Mouse (Mus musculus): ENCODE data around the gene Mif.
"Not testable (repeated sequence)": the region's sequence is repeated elsewhere in the genome, so short reads cannot be mapped to it uniquely, and the experiment has no call there.

The Mif gene

DNA sequence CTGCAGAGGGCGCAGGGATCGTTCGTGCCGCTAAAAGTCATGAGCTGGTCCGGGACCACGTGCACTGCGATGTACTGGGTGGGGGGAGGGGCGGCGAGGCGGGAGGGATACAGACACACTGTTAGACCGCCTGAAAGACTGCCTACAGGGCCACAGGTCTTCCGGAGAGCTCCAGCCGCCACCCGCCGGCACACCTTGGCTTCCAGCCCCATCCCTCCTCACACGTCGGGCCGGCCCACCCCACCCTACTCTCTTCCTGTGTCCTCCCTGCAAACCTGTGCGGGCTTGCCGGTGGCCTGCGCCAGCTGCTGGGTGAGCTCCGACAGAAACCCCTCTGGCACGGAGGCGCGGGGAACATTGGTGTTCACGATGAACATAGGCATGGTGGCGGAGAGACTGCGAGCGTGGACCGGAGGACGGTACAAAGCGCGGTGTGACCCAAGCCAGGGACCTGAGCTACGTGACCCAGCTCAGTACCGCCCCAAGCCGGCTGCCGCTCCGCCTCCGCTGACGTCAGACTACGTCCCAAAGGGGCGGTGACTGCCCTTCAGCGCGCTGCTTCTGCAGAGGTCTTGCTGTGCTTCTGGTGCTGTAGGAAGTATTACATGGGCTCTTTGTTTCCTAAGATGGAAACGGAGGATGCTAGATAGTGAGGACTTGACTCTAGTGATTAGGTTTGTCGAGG is at the start of gene Mif:
Mif (minus strand) TSS at position 455 of the 685 bp plus-strand sequence.
- DNase-seq: peak; percentile 92

DNA sequence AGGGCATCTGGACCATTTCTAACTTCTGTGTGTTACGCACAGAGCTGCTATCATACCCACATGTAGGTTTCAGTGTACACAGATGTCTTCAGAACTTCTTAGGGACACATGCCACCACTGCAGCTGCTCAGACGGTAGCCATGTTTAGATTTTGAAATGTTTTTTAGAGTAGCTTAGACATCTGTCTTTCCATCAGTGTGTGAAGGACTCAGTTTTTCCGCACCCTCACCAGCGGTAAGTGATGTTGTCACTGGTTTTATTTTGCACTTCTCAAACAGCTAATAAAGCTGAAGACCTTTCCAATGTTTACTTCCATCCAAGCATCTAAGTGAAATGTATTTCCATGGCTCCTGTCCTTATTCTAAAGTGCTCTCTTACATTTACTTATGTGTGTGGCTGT is 46.8 kb upstream of the Mif start:
- DNase-seq: no peak

DNA sequence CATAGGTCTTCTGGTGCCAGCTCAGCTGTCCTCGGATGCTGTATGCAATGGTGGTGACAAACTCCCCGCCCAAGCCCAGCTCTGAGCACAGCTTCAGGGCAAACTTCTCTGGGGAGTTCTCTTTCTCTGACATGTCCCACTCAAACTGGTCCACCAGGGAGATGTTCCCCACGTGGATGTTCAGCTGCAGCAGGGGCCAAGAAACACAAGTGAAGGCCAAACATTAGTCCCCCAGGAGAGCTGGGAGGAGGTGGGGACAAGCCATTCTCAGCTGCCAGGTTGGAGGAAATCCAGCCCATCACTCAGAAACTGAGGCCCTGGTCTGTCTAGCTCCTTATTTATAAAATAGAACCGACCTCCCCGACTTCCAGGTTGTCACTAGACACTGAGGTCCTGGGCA is 44.4 kb upstream of the Mif start:
- no peak for DNase-seq

DNA sequence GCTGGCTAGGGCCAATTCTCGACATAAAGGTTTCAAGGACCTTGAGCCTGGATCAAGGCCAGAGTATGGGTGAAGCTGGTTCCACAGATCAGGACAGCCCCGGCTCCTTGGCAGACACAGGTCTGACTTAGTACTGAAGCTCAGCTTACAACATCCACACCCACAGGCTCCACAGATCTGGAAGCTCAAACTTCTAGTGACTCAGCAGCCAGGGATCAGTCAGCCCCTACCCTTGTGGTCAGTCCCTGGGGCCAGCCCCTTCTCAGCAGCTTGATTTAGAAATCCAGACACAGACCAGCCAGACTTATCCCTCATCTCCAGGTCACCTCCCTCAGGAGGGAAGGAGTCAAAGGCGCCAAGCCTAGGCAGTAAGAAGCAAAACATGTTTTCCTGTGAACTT is 38.8 kb upstream of the Mif start:
- no peak for DNase-seq

DNA sequence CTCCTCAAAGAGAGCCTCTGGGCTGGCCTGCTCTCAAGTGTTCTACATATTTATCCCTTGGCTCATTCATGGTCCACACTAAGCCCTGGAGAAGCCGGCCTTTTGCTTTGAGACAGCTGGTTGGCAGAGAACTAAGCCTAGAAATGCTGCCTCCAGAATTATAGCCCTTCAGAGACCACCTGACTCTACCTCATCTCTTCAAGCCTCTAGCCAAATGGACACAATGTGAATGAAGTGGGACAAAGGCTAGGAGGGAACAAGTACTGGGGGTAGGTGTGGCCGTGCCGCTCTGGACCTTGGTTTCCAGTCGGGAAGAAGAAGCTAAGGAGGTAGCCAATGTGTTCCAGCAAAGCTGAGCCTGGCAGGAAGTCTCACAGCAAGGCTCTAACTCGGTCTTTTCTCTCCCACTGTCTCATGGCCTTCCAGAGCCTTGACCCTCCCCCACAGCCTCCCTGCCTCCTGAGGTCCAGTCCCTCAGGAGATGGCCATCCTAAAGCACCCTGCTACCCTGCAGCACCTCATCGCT is 38.1 kb upstream of the Mif start:
- no peak for DNase-seq

DNA sequence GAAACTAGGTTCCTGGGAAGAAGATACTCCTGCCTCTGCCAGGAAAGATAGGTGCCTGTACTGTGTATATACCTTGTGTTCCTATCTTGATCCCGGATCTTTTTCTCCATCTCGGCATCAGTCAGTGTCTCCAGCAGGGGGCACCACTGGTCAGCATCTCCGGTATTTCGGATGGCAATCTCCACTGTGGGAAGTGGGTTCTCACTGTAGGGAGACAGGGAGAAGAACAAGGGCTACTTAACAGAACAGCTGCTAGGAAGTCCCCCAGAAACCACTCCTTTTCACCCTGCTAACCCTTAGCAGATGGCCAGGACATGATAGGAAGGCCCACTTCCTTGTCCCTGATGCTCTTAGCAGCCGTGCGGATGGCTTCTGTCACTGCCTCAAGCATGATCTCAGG is 37.3 kb upstream of the Mif start:
- peak; percentile 68 for DNase-seq

DNA sequence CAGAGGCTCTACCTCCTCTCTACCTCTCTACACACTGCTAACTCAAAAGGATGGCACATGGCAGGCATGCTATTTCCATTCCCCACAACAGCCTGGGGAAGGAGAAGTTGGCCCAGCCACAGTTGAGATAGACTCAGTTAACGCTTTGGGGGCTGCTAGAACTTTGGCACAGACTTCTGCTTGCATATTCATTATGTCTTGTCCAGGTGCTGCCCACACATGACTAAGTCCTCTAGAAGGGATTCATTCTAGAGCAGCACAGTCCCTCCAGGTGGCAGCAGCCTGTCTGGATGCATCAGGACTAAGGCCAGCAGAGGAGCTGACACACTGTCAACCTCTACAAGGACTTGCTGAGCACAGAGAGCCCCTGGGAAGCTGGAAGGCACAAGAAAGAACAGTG is 36.2 kb upstream of the Mif start:
- DNase-seq: no peak

DNA sequence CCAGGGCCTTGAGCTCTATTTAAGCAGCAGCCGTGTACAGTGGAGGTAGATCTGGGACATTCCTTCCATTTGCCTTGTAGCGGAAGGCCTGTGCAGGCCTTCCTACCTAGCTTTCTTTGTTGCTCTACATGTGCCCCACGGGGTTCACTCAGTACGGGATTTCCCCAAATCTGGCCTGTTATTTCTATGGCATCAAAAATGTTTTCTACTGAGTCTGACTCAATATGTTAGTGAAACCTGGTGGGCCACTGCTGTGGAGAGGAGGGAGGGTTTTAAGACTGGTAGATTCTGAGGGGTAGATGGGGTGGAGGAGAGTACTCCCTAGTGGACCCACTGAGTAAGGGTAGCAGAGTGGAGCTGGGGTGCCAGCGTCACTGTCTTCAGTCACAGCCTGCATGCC is 35.7 kb upstream of the Mif start:
- no peak for DNase-seq

DNA sequence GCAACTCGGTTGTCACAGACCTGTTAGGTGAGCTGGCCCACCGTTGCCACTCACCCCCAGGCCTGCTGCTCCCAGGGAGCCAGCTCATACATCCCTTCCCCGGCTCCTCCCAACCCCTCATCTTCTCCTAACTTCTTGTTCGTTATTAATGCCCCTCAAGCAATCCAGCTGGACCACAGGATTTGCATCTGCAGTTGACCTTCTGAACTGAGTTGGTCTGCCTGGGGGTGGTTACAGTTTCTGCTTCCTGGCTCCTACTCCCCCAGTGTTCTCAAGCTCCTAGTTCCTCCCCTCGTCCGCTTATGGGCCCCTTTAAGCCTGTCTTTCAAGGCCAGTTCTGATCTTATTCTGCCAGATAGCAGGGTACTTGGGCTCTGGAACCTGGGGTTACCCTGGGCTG is 34.6 kb upstream of the Mif start:
- DNase-seq: no peak

DNA sequence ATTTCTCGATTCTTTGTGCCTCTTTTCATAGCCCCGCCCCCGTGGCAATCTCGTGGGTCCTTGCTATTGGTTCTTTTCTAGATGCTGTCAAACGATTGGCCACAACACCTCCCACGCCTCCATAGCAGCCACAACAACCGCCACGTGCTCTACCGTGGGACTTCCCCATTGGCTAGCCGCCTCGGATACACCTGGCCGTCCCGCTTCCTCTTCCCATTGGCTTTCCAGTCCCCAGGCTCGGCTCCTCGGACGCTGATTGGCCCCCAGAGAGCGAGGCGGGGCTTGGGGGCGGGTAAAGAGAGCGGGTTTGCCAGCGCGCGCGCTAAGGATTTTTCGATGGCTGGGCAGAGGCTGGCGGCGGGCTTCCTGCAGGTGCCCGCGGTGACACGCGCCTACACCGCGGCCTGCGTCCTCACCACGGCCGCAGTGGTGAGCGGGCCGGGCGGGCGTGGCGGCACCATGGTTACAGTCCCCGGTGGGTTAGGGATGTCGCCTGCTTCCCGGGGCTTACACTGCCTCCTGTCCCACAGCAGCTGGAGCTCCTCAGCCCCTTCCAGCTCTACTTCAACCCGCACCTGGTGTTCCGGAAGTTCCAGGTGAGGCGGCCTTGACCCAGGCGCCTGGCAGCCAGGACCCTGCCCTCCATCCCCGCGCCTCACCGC is 33.2 kb upstream of the Mif start, which contains the start of gene Derl3:
Derl3 (plus strand) TSS at position 325 of the 662 bp plus-strand sequence.
- DNase-seq: peak; percentile 94

DNA sequence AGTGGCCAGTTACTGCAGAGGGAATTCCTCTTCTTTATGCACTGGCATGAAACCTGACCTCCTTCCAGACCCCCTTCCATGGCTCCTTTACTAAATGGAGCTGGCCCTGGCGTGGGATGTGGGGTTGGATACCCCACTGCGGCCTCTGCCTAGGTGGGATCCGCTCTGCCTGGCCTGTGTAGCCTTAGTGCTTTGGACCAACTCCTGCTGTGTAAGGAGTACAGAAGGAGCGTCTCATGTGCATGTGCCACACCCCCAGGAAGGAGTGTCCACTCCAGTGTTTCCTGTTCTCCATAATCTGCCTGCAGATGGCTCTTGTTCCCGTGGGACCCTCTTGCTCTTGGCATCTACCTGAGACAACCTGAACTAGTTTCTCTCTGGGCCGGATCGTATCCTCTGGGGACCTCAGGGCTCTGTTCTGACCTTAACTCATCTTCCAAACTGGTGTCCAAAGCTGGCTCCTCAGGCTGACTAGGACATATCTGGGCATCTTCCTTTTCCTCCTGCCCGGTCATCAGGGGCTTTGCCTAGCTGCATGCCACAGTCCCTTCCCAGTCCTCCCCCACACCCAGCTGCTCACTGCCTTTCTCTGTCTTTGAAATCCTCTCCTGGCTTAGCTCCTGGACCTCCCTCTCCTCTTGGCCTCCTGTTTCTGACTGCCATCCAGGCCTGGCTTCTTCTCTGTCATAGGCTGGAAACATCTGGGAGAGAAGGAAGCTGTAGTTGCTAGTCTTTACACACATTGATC is 29.5 kb upstream of the Mif start:
- no peak for DNase-seq

DNA sequence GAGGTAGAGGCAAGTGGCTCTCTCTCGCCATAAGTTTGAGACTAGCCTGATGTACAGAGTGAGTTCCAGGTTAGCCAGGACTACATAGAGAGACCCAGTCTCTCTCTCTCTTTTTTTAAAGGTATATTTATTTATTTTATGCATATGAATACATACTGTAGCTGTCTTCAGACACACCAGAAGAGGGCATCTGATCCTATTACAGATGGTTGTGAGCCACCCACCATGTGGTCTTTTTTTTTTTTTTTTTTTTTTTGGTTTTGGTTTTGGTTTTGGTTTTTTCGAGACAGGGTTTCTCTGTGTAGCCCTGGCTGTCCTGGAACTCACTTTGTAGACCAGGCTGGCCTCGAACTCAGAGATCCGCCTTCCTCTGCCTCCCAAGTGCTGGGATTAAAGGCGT is 27.5 kb upstream of the Mif start:
- DNase-seq: not testable (repeated sequence)

DNA sequence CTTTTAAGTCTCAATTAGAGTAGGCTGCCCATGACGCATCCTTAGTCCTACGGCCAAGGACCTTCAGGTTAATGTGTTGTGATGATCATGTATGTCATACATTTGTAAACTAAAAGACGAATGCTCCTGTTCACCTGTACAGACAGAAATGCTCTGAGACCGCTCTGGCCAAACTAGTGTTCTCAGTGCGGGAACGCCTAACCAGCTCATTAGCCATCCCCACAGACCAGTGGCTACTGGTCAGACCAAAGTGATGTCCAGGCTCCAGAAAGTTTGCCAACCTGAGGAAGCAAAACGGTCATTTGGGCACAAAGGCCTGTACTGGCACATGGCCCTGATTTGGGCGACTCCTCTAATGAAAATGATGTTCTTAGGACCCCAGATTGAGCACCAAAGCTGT is 24.7 kb upstream of the Mif start:
- DNase-seq: no peak

DNA sequence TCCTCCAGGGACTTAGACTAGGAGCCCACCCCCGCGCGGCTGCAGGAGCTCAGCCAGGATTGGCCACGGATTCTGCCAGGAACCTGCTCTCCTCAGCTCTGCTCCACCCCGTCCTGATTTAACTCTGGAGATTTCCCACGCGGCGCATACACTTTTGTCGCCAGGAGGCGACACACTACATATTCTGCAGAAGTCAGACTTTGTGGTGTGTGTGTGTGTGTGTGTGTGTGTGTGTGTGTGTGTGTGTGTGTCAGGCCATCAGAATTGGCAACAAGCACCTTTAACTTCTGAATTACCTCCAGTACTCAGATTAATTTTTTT is 23.2 kb upstream of the Mif start:
- DNase-seq: peak; percentile 74

DNA sequence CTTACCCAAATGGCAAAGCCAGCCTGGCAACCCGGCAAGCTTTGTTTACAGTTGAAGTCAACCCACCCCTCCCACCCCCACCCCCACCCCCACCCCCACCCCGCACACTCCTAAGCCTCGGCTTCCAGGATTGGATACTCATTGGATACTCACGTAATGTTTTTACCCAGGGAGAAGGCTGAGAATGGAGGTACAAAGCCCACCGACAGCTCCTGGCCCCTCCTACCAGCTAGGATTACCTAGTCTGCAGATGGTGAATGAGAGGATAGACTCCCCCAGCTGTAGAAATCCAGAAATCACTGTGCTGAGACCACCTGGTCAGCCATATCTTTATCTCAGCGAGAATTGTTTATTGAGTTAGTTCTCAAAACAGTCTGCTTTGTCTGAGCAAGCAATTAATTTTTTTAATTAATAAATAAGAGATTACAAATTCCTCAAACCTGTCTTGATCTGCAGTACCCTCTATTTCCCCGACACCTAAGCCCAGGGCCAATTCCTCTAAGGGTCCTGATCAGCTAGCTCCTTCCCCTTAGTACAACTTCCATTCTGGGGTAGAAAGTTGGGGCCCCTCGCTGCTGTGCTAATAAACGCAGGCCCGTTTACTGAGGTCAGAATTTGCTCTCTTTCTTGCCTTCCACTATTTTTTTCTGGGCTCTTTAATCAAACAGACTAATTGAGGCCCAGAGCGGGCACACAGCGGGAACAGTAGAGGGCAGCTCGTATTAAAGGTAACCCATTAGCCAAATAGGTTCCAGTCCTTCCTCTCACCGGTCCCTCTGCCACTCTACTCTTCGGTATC is 22.6 kb upstream of the Mif start:
- no peak for DNase-seq

DNA sequence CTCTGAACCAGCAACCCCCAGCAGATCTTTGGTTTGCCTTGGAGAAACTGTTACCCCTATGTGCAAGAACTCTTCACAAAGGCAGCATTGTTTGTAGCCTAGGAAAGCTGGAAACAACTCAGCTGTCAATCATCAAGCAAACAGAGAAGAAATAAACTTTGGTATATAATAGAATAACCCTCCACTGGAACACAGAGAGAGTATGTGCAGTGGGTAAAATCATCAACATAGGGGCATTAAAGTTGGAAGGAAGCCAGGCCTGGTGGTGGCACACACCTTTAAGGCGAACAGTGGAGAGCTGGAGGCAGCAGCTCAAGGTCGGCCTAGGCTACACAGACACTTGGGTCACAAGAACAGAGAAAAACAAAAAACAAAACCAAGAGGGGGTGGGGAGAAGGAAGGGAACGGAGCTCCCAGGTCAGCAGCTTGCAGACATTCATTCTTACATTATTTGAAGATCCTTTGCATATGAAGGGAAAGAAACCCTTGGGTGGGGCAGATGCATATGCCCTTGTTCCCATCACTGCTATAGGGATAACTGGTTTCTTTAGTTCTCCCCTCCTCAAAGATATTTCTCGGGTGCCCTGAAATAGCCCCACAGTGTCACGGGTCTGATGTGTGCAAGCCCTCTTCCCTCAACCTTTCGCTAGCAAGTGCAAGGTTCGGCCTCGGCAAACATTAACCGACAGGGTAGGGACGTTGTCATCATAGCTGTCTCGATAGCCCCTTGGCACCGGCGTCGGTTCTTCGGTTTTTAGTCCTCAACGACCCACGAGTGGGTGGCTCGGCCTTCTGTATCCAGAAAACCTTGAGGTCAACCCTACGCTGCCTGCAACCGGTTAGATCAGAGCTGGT is 21.8 kb upstream of the Mif start:
- no peak for DNase-seq

DNA sequence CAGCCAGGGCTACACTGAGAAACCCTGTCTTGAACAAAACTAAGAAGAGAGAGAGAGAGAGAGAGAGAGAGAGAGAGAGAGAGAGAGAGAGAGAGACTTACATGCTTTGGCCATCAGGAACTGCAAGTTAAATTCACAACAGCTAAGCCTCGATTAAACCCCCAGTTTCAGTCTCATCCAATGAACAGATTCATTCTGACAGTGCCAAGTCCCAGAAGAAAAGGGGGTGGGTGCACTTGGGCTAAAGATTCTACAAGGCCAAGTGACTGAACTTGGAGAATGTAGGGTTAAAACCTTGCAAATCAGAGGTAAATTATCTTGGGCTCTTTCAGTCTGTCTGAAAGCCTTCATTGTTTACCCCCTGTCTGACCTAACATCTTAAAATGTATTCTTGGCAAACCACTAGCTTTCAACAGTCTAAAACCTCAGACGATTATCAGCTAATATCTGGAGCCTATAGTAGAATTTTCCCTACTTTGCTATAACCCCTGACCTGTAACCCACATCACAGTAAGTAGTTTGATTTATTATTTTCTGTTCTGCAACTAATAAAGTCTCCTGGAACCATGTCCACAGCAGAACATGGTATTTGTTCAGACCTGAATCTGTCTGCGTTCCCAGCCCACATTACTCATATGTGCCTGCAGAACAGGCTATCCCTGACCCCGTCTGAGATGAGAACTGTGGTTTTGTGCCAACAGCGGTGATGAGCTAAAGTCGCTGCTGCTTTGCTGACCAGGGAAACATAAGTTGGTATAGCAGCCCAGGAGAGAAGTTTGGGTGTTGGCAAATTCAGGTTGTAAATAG is 20.9 kb upstream of the Mif start:
- DNase-seq: no peak

DNA sequence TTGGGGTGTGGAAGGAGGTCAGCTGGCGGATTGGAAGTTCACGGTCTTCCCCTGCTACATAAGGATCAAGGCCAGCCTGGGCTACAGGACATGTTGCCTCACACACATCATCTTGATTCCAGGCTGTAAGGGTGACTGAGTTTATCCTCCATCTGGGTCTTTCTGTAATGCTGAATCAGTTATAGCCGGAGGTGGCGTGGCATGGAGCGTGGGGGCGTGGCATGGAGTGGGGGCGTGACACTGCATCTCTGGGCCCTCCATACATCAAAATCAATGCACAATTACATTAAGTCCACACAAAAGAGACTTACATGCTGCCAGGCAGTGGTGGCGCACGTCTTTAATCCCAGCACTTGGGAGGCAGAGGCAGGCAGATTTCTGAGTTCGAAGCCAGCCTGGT is 20.3 kb upstream of the Mif start:
- DNase-seq: no peak

DNA sequence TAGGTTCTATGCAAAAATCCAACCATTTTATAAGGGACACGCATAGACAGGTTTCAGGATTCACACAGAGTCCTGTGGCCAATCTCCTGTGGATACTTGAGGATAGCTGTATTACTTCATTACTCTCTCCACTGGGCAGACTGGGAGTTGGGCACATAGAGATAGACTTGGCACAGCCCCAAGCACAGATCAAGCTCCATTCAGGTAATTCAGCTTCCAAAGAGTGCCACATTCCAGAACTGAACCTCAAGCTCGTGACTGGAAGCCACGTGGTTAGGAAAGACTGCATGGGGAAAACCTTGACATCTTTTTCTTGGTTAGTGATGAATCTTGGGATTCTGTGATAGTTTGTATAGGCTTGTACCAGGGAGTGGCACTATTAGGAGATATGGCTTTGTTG is 18.8 kb upstream of the Mif start:
- no peak for DNase-seq

DNA sequence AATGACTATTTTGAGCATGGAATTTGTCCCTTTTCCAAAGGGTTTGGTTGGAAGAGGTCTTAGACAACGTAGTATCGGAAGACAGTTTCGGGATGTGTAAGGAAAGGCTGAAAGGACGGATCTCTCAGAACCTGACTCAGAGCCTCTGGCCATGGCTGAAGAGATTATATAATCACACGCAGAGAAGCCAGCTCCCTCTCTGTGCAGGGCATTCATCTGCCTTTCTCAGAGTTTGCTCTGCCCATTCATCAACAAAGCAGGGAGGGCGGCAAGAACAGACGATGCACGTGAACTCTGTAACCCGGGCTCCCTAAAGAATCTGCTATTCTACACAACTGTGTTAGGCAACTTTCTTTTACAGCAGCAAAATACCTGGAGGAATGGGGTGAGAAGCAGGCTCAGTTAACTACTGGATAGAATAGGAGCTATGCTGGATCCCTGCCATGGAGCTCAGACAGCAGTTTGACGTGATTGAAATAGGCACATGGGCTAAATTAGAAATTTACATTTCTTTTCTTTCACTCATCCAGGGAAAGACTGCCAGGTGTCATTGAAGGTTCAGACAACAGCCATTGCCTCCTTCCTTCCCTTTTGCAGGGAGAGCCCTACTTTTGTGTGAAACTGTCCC is 13.6 kb upstream of the Mif start:
- no peak for DNase-seq
